Mouse (Mus musculus): Measurements from ENCODE around the gene Edil3.
A peak's percentile ranks its signal among the peaks of the same experiment; 100 is the strongest.

Gene Edil3

DNA sequence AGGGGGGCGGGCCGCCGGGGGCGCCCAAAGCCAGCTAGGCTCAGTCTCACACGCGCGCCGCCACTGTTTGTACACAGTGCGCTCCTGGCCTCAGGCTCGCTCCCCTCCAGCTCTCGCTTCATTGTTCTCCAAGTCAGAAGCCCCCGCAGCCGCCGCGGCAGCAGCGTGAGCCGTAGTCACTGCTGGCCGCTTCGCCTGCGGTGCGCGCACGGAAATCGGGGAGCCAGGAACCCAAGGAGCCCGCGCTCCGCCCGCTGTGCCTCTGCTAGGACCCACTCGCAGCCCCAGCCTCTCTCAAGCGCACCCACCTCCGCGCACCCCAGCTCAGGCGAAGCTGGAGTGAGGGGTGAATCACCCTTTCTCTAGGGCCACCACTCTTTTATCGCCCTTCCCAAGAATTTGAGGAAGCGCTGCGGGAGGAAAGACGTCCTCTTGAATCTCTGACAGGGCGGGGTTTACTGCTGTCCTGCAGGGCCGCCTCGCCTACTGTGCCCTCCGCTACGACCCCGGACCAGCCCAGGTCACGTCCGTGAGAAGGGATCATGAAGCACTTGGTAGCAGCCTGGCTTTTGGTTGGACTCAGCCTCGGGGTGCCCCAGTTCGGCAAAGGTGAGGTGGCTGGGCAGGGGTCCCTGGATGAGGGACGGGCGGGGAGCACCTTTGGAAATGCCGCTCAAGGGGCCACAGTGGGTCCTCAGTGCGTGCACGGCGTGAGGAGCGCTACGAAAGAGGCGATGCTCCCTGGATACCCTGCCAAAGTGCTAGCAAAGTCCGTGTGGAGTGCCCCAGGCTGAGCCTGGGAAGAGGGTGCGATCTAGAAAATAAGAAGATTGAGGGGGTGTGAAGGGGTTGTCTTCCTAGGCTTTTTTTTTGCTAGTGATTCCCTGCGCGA, at the start of gene Edil3:
Gene Edil3 (plus strand): TSS at position 33 of the 892 bp plus-strand sequence.
- DNase-seq: no peak

- DNase-seq: no peak
Observed at GRCm38 (mm10) chr13:88799186-88799585, 22.1 kb upstream of the Edil3 start.

GRCm38 (mm10) chr13:88801006-88801405, 20.3 kb upstream of the Edil3 start:
- DNase-seq: no peak

- no peak for DNase-seq
Observed at GRCm38 (mm10) chr13:88805838-88806237, 15.4 kb upstream of the Edil3 start.

DNA sequence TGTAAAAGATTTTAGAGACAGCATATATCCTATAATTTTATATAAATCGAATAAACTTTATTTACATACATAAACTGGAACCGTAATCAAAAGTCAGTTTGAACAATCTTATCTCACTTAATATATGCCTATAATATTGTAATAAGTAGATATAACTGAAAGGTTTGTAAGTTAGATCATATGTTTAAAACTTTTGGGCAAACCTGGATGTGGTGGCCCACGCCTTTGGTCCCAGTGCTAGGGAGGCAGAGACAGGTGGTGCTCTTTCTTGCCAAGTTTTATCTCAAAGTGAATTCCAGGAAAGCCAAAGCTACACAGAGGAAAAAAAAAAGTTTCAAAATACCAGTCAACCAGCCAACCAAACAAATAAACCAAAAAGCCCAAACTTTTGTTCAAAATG, 15.0 kb upstream of the Edil3 start:
- DNase-seq: no peak

GRCm38 (mm10) chr13:88810097-88810496, 11.2 kb upstream of the Edil3 start:
- DNase-seq: no peak

GRCm38 (mm10) chr13:88820686-88821308, 475 bp upstream of the Edil3 start:
- DNase-seq: no peak

GRCm38 (mm10) chr13:88822332-88822895, 1.1 kb downstream of the Edil3 start:
- DNase-seq: no peak

DNA sequence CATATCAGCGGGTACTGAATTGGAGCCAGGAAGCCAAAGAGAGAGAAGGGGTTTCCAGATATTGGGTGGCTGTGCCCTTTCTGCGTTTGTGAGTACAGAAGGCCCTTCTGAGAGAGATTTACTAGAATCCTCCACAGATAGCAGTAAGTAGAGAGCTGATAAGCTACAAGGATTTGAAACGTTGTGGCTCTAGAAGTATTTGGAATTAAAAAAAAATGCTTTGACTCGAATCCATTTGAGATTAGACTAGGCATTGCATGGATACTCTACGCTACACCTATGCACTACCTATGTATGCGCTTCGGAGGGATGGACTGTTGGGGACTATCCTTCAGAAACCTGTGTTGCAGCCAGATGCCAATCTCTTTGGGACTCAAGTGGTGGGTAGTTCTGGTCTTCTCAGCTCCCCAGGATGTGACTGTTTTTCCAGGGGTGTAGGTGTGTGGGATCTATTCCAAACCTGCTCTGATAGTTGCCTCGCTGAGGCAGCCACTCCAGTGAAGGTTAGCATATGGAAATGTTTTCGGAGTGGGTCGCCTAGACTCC, 1.8 kb downstream of the Edil3 start:
- no peak for DNase-seq

DNA sequence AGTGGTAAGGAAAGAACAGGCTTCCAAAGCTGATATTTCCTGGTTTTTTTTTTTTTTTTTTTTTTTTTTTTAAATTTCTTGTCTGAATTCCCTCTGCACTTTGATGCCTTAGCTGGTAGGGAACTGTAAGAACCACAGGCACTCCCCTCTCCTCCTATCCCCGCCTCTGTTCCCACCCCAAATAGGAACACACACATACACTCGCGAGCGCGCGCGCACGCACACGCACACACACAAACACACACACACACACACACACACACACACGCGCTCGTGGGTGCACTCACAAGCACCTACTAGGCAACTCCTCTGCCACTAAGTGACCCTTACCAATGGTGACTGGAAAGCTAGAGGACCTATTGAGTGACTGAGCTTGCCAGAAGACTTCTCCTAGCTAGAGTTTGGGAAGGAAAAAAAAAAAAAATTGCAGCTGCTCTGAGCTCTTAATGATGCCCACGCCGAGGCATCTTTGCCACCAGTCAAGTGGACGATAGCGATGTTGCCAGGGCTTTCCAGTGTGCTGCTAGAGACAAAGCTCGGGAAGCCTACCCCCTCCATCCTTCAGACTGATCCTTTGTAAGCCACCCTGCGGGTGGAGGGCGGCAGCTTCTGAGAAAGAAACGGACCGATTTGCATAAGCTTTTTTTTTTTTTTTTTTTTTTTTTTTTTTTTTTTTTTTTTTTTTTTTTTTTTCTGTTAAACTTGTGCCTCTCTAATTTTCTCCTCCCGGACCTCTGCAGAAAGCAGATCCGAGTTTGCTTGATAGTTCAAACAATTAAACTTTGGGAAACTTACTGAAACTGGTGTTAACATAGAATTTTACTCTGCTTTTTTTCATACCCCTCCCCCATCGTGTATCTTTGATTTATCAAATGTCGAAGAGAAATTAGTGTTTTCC, 2.5 kb downstream of the Edil3 start:
- DNase-seq: peak; percentile 13

GRCm38 (mm10) chr13:88824441-88824840, 3.2 kb downstream of the Edil3 start:
- no peak for DNase-seq

DNA sequence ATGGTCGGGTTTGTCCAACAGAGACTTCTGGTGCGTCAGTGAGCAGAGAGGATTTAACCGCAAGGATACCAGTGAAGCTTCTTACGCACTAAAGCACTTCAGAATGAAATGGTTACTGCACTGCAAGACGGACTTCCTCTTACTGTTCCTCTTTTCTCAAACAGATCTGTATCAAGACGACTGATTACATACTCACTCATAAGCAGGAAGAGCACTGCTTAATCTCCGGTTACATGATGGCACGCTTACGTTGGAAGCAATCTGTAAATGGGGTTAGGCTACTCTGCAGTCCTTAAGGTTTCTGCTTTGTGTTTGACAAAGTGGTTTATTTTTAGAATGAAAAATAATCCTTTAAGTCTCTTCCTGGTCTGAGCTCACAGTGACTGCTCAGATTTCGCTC, 7.1 kb downstream of the Edil3 start:
- no peak for DNase-seq

GRCm38 (mm10) chr13:88833732-88834131, 12.5 kb downstream of the Edil3 start:
- DNase-seq: no peak

DNA sequence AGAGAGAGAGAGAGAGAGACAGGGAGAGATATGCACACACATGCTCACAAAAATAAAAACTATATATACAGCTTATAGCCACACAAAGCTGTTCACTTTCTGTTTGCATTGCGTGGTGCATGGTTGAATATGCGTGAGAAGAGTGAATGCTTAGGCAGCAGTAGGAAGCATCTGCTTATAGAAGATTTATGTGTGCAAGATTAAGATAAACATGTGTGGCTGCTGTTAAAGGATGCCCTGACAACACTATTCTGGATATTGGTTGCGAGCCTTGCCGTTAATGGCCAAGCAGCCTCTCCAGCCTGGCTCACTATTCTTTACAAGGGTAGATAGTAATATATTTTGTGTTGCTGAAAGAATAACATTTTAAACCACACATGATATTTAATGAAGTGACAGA, 28.5 kb downstream of the Edil3 start:
- DNase-seq: no peak

DNA sequence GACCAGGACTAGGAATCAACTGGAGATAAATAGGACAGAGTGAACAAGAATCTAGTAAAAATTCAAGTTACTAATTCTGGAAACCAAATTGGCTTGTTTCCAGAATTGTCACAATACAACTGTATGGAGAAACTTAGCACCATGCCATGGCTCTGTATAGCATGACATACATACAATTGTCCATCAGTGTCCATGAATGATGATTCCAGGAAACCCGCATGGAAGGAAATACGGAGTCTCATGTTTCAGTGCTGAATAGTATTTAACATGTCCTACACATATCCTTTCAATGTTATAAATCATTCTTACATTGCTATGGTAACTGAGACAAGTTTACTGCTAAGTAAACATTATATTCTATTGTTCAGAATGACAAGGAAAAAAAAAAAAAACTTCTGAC, 58.7 kb downstream of the Edil3 start:
- no peak for DNase-seq

DNA sequence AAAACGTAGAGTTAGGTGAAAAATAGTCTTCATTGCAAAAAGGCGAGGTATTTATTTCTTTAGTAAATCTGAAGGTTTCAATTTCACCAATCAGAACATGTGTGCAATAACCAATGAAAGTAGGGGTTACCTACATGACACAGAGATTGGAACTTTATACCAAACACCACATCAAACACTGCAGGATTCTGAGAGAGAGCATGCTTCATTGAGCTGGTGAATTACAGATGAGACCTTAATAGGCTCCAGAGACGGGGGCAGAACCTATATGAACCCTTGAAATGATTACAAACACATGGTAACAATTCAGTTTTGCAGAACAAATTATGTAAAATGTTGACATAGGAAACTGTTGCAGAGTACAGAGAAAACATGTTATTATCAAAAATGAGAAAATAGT, 69.5 kb downstream of the Edil3 start:
- no peak for DNase-seq

DNA sequence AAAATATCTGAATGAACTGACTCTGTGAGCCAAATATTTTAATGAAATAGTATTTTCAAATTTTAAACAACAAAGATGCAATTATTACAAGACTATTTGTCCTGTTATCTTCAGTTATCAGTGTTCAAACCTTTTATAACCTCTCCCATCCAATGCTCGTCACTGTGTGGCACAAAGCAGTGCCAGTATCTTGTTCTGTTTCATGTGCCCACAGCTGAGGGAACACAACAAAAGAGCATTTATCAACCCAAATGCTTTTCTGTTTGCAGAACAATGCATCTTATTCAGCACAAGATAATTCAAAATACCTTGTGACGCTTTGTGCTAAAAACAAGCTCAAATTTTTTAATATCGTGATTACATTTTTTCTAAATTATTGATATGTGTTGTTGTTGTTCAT, 78.8 kb downstream of the Edil3 start:
- DNase-seq: peak; percentile 8

GRCm38 (mm10) chr13:88907405-88907804, 86.1 kb downstream of the Edil3 start:
- no peak for DNase-seq

- DNase-seq: no peak
Observed at GRCm38 (mm10) chr13:88908187-88908586, 86.9 kb downstream of the Edil3 start.

- no peak for DNase-seq
Observed at GRCm38 (mm10) chr13:88916503-88916902, 95.2 kb downstream of the Edil3 start.

GRCm38 (mm10) chr13:88929626-88930025, 108.4 kb downstream of the Edil3 start:
- DNase-seq: no peak

- no peak for DNase-seq
Observed at GRCm38 (mm10) chr13:88938564-88938963, 117.3 kb downstream of the Edil3 start.

DNA sequence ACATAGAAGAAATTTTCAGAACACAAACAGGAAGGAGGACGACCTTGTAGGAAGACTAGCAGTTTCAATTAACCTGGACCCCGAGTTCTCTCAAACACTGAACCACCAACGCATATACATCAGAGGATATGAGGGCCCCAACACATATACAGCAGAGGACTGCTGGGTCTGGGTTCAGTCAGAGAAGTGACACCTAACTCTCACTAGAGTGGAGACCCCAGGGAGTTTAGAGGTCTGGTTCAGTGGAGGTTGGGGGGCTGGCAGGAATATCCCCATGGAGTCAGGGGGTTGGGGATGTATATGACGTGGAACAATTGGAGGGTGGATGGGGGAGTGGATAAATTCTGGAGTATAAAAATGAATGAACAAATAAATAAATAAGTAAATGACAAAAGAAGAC, 151.1 kb downstream of the Edil3 start:
- DNase-seq: no peak

Data from cerebellum, adult 9-11 months (tissue).